Mouse (Mus musculus) ES-E14 (cell line): ENCODE measurements around the gene 9130213A22Rik.

ENCODE experiments used
- CHD2 ChIP-seq: IDR thresholded peaks from 2 replicates; pipeline ENCODE4 v1.6.1; 2014; ENCODE audit warnings: mild to moderate bottlenecking, low read depth, low read length, inconsistent platforms
- HCFC1 ChIP-seq: IDR thresholded peaks from 2 replicates; pipeline ENCODE4 v1.6.1; 2012; ENCODE audit warnings: low read length, inconsistent platforms, borderline replicate concordance; ENCODE audit not compliant: insufficient read depth
- MAFK ChIP-seq: IDR thresholded peaks from 2 replicates; pipeline ENCODE4 v1.6.1; 2014; ENCODE audit warnings: mild to moderate bottlenecking, low read depth, low read length, inconsistent platforms; ENCODE audit not compliant: insufficient read depth
- ZNF384 ChIP-seq: IDR thresholded peaks from 2 replicates; pipeline ENCODE4 v1.6.1; 2012; ENCODE audit warnings: low read depth, low read length, inconsistent platforms

GRCm38 (mm10) chr11:69117737-69118695 lies 4.4 kb downstream of the 9130213A22Rik start:
- TF ChIP-seq CHD2 (no peak), ZNF384 (no peak), HCFC1 (no peak), MAFK (no peak)
